Mouse (Mus musculus) cerebellum, postnatal 36 days (tissue): ENCODE data around the gene Podxl.

Source experiments
- DNase-seq, 2 experiments: peaks; one replicate each; pipeline ENCODE4 v3.0.0; 2021 to 2022; ENCODE audit warnings: mixed read lengths in 2 of 2

Podxl gene

DNA sequence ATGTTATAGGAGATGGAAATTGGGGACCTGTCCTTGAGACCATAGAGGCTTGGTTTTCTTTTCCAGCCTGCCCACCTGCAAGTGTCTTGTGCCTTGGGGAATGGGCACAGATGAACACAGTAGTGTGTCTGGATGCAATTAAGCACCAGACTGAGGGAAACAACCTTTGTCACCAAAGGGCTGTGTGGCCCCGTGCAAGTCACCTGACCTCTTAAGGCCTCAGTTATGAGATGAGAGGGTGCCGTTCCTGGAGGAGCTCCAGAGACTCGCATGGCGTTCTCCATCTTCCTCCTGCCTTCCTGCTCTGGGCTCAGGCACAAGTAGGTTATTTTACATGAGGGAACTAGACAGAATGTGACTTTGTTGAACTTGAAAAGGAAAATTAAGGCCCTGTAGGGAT, 41.3 kb downstream of the Podxl start:
- DNase-seq = no peak

- DNase-seq = no peak
Measured at GRCm38 (mm10) chr6:31521491-31522355, 42.1 kb downstream of the Podxl start.

- DNase-seq = no peak
Measured at GRCm38 (mm10) chr6:31520486-31521215, 43.1 kb downstream of the Podxl start.

DNA sequence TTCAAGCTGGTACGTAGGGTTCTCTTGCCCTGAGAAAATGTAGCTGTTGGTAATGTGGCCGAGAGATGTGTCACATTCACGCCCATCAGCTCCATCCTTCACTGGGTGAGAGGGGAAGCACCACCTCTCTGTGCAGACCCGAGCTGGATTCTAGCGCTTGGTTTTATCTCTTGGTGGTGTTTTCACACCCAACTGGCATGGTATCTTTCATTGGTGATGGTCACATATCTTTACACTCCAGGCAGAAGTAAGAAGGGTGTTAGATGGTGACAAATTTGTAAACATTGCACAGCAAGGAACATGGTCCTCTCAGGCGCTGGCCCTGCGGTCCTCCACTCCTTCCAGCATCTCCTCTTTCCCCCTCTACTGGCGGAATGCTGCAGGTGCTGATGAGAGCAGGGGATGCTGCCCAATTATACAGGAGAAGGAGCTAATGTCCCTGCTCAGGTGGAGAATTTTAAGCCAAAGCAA, 44.7 kb downstream of the Podxl start:
- no peak for DNase-seq

DNA sequence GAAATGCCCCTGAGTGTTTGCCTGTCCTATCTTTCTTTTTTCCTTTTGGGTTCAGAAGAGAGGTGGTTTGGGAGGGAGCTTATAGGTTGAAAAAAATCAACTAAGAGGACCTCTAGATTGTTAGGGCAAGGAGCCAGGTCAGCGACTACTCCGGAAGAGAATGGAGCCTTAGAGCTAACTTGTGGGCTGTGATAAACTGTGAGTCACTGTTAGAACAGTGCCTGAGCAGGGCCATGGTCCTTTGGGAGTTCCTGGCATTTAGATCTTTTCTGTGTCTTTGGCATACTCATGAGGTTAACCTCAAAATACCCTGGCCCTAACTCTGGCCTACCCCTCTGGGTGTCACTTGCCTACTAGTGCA, 45.5 kb downstream of the Podxl start:
- no peak for DNase-seq

DNA sequence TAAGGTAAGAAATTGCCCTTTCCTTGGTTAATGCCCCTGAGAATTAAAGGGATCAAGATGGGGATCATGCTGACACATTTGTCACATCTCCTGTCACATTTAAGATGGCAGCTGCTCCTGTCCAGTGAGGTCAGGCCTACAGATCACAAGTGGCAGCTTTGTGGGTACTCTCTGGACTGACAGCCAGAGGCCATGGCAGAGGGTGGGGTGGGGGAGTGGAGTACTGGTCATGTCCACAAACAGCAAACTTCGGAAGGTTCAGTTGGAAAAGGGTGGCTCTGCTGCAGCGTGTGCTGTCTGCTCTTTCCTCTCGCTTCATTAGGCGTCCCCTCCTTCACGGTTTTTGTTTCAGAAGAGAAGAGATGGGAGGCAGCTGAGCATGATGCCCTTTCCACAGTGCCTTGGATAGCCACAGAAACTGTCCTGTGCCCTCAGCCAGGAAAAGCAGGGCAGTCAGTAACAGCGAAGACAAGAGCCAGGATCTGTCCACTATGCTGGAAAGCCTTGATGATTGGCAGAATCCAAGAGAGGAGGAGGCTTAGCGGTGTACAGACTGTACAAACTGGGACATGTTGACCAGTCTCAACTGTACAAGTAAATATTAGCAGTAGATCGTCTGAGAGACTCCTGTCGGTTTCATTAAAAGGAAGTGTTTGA, 46.0 kb downstream of the Podxl start:
- no peak for DNase-seq

- DNase-seq = no peak
Measured at GRCm38 (mm10) chr6:31513726-31514125, 50.1 kb downstream of the Podxl start.

GRCm38 (mm10) chr6:31502614-31503013, 61.2 kb downstream of the Podxl start:
- DNase-seq = no peak

GRCm38 (mm10) chr6:31500691-31501090, 63.1 kb downstream of the Podxl start:
- DNase-seq = no peak

GRCm38 (mm10) chr6:31500260-31500659, 63.5 kb downstream of the Podxl start:
- no peak for DNase-seq

GRCm38 (mm10) chr6:31499836-31500235, 63.9 kb downstream of the Podxl start:
- DNase-seq = no peak

DNA sequence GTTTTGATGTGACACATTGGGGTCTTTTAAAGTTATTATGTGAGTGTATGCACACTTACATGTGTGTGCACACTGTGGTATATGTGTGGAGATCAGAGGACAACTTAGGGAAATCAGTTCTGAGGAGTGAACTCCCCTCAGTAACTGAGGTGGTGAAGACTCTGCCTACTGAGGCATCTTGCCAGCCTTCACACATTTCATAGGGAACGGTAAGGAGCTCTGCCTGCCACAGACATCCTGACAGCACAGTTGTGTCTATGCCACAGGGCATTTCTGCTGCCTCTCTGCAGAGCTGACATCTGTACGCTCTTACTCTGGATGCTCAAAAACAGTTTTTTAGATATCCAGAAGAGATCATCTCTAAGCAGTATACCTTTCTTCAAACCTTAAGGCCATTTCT, 67.6 kb downstream of the Podxl start:
- no peak for DNase-seq

GRCm38 (mm10) chr6:31495122-31495731, 68.6 kb downstream of the Podxl start:
- DNase-seq = no peak

GRCm38 (mm10) chr6:31489950-31490349, 73.8 kb downstream of the Podxl start:
- no peak for DNase-seq

DNA sequence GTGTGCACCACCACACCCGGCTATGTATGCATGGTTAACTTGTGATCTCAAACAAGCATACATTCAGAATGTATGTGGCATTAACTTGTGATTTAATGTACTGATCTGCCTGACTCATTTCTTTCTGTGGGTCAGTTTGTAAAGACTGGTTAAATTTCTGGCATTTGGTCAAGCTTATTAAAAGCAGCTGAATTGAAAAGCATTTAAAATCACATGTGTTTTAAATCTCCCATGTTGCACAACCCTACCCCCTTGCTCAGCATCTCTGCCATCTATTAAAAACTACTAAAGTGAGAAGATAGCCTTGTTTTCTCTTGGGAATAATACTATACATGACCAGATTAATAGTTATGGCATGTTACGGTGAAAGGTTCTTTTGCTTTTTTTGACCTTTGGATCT, 77.2 kb downstream of the Podxl start:
- DNase-seq = no peak

DNA sequence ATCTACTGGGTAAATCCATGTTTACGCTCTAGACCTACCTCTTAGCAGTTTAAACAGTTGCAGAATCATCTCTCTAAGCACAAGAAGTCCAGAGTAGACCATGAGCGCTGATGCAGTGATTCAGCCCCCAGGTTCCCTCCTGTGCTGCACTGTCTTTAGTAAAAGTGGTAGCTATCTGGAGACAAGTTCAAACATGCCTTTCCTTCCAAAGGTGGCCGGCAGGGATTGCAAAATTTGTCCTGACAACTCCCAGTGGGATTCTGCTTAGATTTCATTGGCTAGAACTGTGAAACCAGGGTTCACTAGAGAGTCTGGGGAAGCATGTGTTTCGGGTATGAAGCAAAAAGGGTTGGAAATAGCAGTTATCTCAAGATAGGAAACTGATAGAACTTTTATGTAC, 83.8 kb downstream of the Podxl start:
- no peak for DNase-seq

DNA sequence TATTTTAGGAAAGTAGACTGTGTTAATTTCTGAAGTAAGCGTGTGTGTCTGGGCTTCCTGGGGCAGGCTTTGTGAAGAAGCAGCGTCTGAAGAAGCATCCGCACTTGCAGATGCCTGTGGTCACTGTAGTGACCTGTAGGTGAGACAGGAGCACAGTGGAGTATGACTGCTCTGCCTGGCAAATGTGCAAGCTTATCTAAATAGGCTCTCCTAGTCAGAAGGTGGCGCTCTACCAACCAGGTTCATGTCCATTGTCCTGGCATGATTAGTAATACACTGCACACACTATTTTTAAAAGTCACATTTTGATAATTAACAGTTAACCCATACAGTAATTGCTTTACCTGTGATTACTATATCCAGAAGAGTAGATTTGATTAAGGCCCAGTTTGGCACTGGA, 85.6 kb downstream of the Podxl start:
- DNase-seq = no peak
